Mouse (Mus musculus) left cerebral cortex, adult 11 months (tissue): Measurements from ENCODE around the gene Fahd2a.

Source experiments
- DNase-seq: peaks from one replicate; pipeline ENCODE4 v3.0.0; 2022; ENCODE audit warnings: low spot score

The Fahd2a gene

DNA sequence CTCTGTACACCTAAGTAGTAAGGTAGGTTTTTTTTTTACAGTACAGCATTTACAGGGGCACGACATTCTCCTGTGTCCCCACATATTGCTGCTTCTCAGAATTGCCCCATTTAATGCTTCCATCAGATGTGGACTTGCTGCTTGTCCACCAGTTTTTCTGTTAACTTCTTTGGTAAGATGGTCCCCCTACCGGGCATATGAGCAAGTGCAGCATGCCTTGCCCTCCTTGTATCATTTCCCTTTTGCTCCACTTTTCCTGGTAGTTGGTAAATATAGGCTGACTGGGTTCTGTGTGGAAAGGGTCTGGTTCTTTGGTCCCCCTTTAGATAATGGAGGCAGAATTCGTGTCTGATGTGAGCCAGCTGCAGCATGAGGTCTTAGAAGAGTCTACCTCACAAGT is 14.1 kb downstream of the Fahd2a start:
- peak; percentile 59 for DNase-seq

- no peak for DNase-seq
These were observed 19.4 kb downstream of the Fahd2a start, which contains the start of gene Gpat2 for GRCm38 (mm10) chr2:127424977-127425376. Gene Gpat2 (plus strand): TSS chr2:127425199.

DNA sequence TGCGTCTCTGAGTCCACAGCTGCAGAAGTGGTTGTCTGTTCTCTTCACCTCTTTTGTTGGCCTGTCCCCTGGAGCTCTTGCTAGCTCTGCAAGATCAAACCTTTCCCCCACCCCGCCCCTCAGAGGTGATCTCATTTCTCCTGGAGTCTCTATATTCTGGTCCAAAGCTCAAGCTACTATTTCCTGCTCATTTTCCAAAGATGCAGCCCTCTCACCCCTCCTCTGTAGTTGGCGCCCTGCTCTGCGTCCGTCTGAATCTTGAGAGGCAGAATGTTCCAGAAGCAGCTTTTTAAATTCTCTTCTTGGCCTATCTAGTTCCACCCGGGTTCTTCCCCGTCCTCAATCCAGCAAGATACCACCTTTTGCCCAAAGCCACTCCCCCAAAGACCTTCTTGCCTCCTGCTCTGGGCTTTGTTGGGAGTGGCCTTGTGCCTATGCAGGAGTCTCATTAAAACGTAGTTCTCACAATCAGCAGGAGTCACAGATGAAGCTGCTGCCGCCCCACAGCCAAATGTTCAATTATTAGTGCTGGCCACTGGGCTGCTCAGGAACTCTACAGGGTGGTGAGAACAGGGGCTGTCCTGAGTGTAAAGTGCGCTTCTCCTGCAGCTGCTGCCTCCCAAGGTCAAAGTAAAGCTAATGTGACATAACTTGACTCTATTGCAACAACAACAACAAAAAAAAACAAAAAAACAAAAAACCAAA is 25.9 kb downstream of the Fahd2a start:
- no peak for DNase-seq

GRCm38 (mm10) chr2:127416706-127417105 is 27.7 kb downstream of the Fahd2a start:
- DNase-seq: no peak

DNA sequence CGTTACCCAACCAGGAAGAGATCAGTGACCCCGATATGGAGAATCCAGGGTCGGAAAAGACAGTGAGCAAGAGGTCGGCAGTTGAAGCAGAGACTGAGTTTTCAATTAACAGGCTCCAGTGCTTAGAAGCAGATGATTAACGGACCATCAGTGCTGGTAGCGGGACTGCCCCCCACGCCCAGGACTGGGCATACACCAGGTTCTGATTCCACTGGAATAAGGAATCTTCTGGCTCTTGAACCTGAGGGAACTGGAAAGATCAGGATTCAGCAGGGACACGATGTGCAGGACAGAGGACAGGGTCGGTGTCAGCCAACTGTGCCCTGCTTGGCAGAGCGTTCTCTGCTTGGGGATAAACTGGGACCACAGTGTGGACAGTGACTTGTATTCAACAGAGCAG is 28.6 kb downstream of the Fahd2a start:
- no peak for DNase-seq

GRCm38 (mm10) chr2:127411126-127411525 is 33.2 kb downstream of the Fahd2a start:
- DNase-seq: no peak

- DNase-seq: no peak
These were observed 45.6 kb downstream of the Fahd2a start for GRCm38 (mm10) chr2:127398738-127399137.

- no peak for DNase-seq
These were observed 49.7 kb downstream of the Fahd2a start for GRCm38 (mm10) chr2:127394606-127395161.

- DNase-seq: no peak
These were observed 53.0 kb downstream of the Fahd2a start for GRCm38 (mm10) chr2:127391323-127391722.

GRCm38 (mm10) chr2:127390846-127391245 is 53.5 kb downstream of the Fahd2a start:
- no peak for DNase-seq

DNA sequence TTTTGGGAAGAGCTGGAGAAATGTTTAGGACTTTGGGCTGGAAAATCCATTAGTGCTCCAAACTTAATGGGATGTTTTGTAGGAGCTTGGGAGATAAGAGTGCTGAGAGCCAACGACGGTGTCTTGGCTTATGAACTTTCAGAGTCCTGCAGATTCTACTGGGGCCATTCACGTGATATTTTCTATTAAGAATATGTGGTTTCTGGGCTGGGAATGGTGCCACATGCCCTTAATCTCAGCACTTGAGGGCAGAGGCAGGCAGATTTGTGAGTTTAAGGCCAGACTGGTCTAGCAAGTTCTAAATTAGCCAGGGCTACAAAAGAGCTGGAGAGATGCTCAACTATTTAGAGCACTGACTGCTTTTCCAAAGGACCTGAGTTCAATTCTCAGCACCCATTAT is 54.0 kb downstream of the Fahd2a start:
- DNase-seq: no peak

GRCm38 (mm10) chr2:127387521-127387920 is 56.8 kb downstream of the Fahd2a start:
- DNase-seq: no peak
